Mouse (Mus musculus) midbrain, embryonic 16.5 days (tissue): ENCODE measurements around the gene Cpne8. TPM values are rescaled to one million over a fixed set of nuclear protein-coding genes. Genes with fewer than 3 reads are reported as not detected.

Source experiments
- ATAC-seq: fragments of 200-750 bp; cut with Nextera tagmentation; 2 replicates; pipeline ENCODE4 v1.8.0; 2017; ENCODE audit warnings: moderate TSS enrichment
- H3K27ac ChIP-seq: fragments of 300-500 bp; sonication (generic); 2 replicates; pipeline ENCODE4 v1.5.1; 2014; ENCODE audit warnings: mild to moderate bottlenecking, low read length, mixed read lengths
- H3K27me3 ChIP-seq: fragments of 300-500 bp; sonication (generic); 2 replicates; pipeline ENCODE4 v1.6.1; 2014; ENCODE audit warnings: low read depth, low read length, mixed read lengths; ENCODE audit not compliant: control insufficient read depth, insufficient read depth
- H3K36me3 ChIP-seq: fragments of 300-500 bp; sonication (generic); 2 replicates; pipeline ENCODE4 v1.6.1; 2014; ENCODE audit warnings: mild to moderate bottlenecking, low read length, moderate library complexity, mixed read lengths; ENCODE audit not compliant: control insufficient read depth, insufficient read depth
- H3K4me1 ChIP-seq: fragments of 300-500 bp; sonication (generic); 2 replicates; pipeline ENCODE4 v1.6.1; 2014; ENCODE audit warnings: mild to moderate bottlenecking, low read length, mixed read lengths; ENCODE audit not compliant: control insufficient read depth, insufficient read depth
- H3K4me2 ChIP-seq: fragments of 300-500 bp; sonication (generic); 2 replicates; pipeline ENCODE4 v1.6.1; 2014; ENCODE audit warnings: mild to moderate bottlenecking, low read length, mixed read lengths
- H3K4me3 ChIP-seq: fragments of 300-500 bp; sonication (generic); 2 replicates; pipeline ENCODE4 v1.5.1; 2014; ENCODE audit warnings: low read depth, mild to moderate bottlenecking, low read length, moderate library complexity, mixed read lengths
- H3K9ac ChIP-seq: fragments of 300-500 bp; sonication (generic); 2 replicates; pipeline ENCODE4 v1.6.1; 2014; ENCODE audit warnings: low read depth, low read length, mixed read lengths
- H3K9me3 ChIP-seq: fragments of 300-500 bp; sonication (generic); replicated peaks from 2 replicates; pipeline ENCODE4 v1.6.1; 2014; ENCODE audit warnings: mild to moderate bottlenecking, low read length, mixed read lengths; ENCODE audit not compliant: control insufficient read depth, poor library complexity, severe bottlenecking
- WGBS: fragments of 180-500 bp; shearing (Covaris S2); extraction: QIAGEN DNeasy Blood & Tissue Kit; methylation state at CpG from one replicate; pipeline ENCODE4 v1.1.7; 2014; 5-methylcytosine and 5-hydroxymethylcytosine counted together
- polyA plus RNA-seq: library from polyadenylated mRNA; unstranded; fragments of >200 nt; fragmentation: Nextera tagmentation; extraction: Ambion mirVana; gene quantifications from 2 replicates; pipeline ENCODE4 v1.2.1, GENCODE M21; 2015

The Cpne8 gene
- polyA plus RNA-seq, 1 experiment from 2014 or later = 18.9 TPM

- Histone ChIP-seq H3K27ac (no peak overlapping the region), H3K4me3 (no peak overlapping the region), H3K4me2 (no peak overlapping the region), H3K9ac (no peak overlapping the region), H3K36me3 (no peaks in the 10 kb centered on the region), H3K9me3 (peaks cover 2% of the 10 kb centered on the region; the same call in 1 of the 2 replicates), H3K4me1 (no peaks in the 10 kb centered on the region), H3K27me3 (no peaks in the 10 kb centered on the region)
- WGBS = 97% methylated on average over 7 of the region's 7 CpGs
- no peak for ATAC-seq
Observed at GRCm38 (mm10) chr15:90548589-90548988, 130.6 kb downstream of the Cpne8 start.

- Histone ChIP-seq H3K4me1 (no peaks in the 10 kb centered on the region), H3K4me2 (no peak overlapping the region), H3K4me3 (no peak overlapping the region), H3K9me3 (no peaks in the 10 kb centered on the region), H3K27me3 (no peaks in the 10 kb centered on the region), H3K27ac (no peak overlapping the region), H3K36me3 (no peaks in the 10 kb centered on the region), H3K9ac (no peak overlapping the region)
- WGBS = 84% methylated on average over 5 of the region's 5 CpGs
- no peak for ATAC-seq
Observed at GRCm38 (mm10) chr15:90543447-90543846, 135.8 kb downstream of the Cpne8 start.

- ATAC-seq = no peak
- Histone ChIP-seq H3K36me3 (no peaks in the 10 kb centered on the region), H3K9me3 (no peaks in the 10 kb centered on the region), H3K4me3 (no peak overlapping the region), H3K4me1 (no peaks in the 10 kb centered on the region), H3K27ac (no peak overlapping the region), H3K4me2 (no peak overlapping the region), H3K9ac (no peak overlapping the region), H3K27me3 (no peaks in the 10 kb centered on the region)
Observed at GRCm38 (mm10) chr15:90542126-90542525, 137.1 kb downstream of the Cpne8 start.

- H3K27me3 ChIP-seq = no peaks in the 10 kb centered on the region
- H3K27ac ChIP-seq = no peak overlapping the region
- no peaks in the 10 kb centered on the region for H3K9me3 ChIP-seq
- H3K9ac ChIP-seq = no peak overlapping the region
- no peak overlapping the region for H3K4me3 ChIP-seq
- ATAC-seq = no peak
- peaks cover 7% of the 10 kb centered on the region; the same call in 1 of the 2 replicates for H3K4me1 ChIP-seq
- no peak overlapping the region for H3K4me2 ChIP-seq
- H3K36me3 ChIP-seq = no peaks in the 10 kb centered on the region
- 86% methylated on average over 5 of the region's 5 CpGs for WGBS
Observed at GRCm38 (mm10) chr15:90536311-90537202, 142.7 kb downstream of the Cpne8 start.

GRCm38 (mm10) chr15:90535730-90536129, 143.5 kb downstream of the Cpne8 start:
- Histone ChIP-seq H3K9me3 (no peaks in the 10 kb centered on the region), H3K36me3 (no peaks in the 10 kb centered on the region), H3K4me2 (no peak overlapping the region), H3K27ac (no peak overlapping the region), H3K27me3 (no peaks in the 10 kb centered on the region), H3K9ac (no peak overlapping the region), H3K4me3 (no peak overlapping the region), H3K4me1 (peaks cover 7% of the 10 kb centered on the region; the same call in 1 of the 2 replicates)
- WGBS = 44% methylated on average over 7 of the region's 7 CpGs
- ATAC-seq = no peak

- Histone ChIP-seq H3K4me2 (no peak overlapping the region), H3K4me3 (no peak overlapping the region), H3K9me3 (no peaks in the 10 kb centered on the region), H3K27me3 (no peaks in the 10 kb centered on the region), H3K4me1 (no peaks in the 10 kb centered on the region), H3K36me3 (no peaks in the 10 kb centered on the region), H3K9ac (no peak overlapping the region), H3K27ac (no peak overlapping the region)
- 98% methylated on average over 4 of the region's 4 CpGs for WGBS
- no peak for ATAC-seq
Observed at GRCm38 (mm10) chr15:90512769-90513168, 166.5 kb downstream of the Cpne8 start.

- Histone ChIP-seq H3K4me3 (no peak overlapping the region), H3K9me3 (no peaks in the 10 kb centered on the region), H3K27ac (no peak overlapping the region), H3K9ac (no peak overlapping the region), H3K36me3 (no peaks in the 10 kb centered on the region), H3K4me1 (no peaks in the 10 kb centered on the region), H3K27me3 (no peaks in the 10 kb centered on the region), H3K4me2 (no peak overlapping the region)
- ATAC-seq = no peak
- WGBS = 91% methylated on average over 3 of the region's 3 CpGs
Observed at GRCm38 (mm10) chr15:90497080-90497479, 182.2 kb downstream of the Cpne8 start.

GRCm38 (mm10) chr15:90491558-90491957, 187.7 kb downstream of the Cpne8 start:
- no peak overlapping the region for H3K9ac ChIP-seq
- H3K4me2 ChIP-seq = no peak overlapping the region
- ATAC-seq = no peak
- no peaks in the 10 kb centered on the region for H3K36me3 ChIP-seq
- no peak overlapping the region for H3K27ac ChIP-seq
- H3K27me3 ChIP-seq = no peaks in the 10 kb centered on the region
- no peak overlapping the region for H3K4me3 ChIP-seq
- WGBS = 70% methylated on average over 6 of the region's 6 CpGs
- H3K4me1 ChIP-seq = no peaks in the 10 kb centered on the region
- no peaks in the 10 kb centered on the region for H3K9me3 ChIP-seq

GRCm38 (mm10) chr15:90490186-90490585, 189.0 kb downstream of the Cpne8 start:
- no peak overlapping the region for H3K4me3 ChIP-seq
- H3K4me1 ChIP-seq = no peaks in the 10 kb centered on the region
- no peak overlapping the region for H3K9ac ChIP-seq
- no peaks in the 10 kb centered on the region for H3K36me3 ChIP-seq
- H3K9me3 ChIP-seq = no peaks in the 10 kb centered on the region
- 89% methylated on average over 7 of the region's 7 CpGs for WGBS
- no peak overlapping the region for H3K4me2 ChIP-seq
- no peak overlapping the region for H3K27ac ChIP-seq
- ATAC-seq = no peak
- no peaks in the 10 kb centered on the region for H3K27me3 ChIP-seq
